Mouse (Mus musculus) neural tube, embryonic 12.5 days (tissue): Measurements from ENCODE around the gene Pip5k1b. TPM values are rescaled to one million over a fixed set of nuclear protein-coding genes. Genes with fewer than 3 reads are reported as not detected.

Source experiments
- ATAC-seq: fragments of 200-750 bp; cut with Nextera tagmentation; 2 replicates; pipeline ENCODE4 v1.8.0; 2017; ENCODE audit warnings: low read depth, mild to moderate bottlenecking, moderate TSS enrichment, moderate library complexity; ENCODE audit not compliant: low FRiP score
- H3K27ac ChIP-seq: fragments of 300-500 bp; sonication (generic); 2 replicates; pipeline ENCODE4 v1.5.1; 2016
- H3K27me3 ChIP-seq: fragments of 300-500 bp; sonication (generic); replicated peaks from 2 replicates; pipeline ENCODE4 v1.6.1; 2016; ENCODE audit warnings: mild to moderate bottlenecking
- H3K36me3 ChIP-seq: fragments of 300-500 bp; sonication (generic); 2 replicates; pipeline ENCODE4 v1.6.1; 2016; ENCODE audit warnings: mild to moderate bottlenecking
- H3K4me1 ChIP-seq: fragments of 300-500 bp; sonication (generic); 2 replicates; pipeline ENCODE4 v1.6.1; 2016
- H3K4me2 ChIP-seq: fragments of 300-500 bp; sonication (generic); replicated peaks from 2 replicates; pipeline ENCODE4 v1.6.1; 2016; ENCODE audit warnings: mild to moderate bottlenecking
- H3K4me3 ChIP-seq: fragments of 300-500 bp; sonication (generic); 2 replicates; pipeline ENCODE4 v1.5.1; 2016
- H3K9ac ChIP-seq: fragments of 300-500 bp; sonication (generic); 2 replicates; pipeline ENCODE4 v1.6.1; 2016; ENCODE audit warnings: mild to moderate bottlenecking
- H3K9me3 ChIP-seq: fragments of 300-500 bp; sonication (generic); 2 replicates; pipeline ENCODE4 v1.6.1; 2016; ENCODE audit warnings: mild to moderate bottlenecking
- WGBS: fragments of 180-500 bp; shearing (Covaris S2); methylation state at CpG from one replicate; pipeline ENCODE4 v1.1.7; 2016; 5-methylcytosine and 5-hydroxymethylcytosine counted together
- polyA plus RNA-seq: library from polyadenylated mRNA; unstranded; fragments of >200 nt; fragmentation: Nextera tagmentation; extraction: Ambion mirVana; gene quantifications from 2 replicates; pipeline ENCODE4 v1.2.1, GENCODE M21; 2016

The Pip5k1b gene
- polyA plus RNA-seq, 1 experiment from 2014 or later, result 1.7 TPM

DNA sequence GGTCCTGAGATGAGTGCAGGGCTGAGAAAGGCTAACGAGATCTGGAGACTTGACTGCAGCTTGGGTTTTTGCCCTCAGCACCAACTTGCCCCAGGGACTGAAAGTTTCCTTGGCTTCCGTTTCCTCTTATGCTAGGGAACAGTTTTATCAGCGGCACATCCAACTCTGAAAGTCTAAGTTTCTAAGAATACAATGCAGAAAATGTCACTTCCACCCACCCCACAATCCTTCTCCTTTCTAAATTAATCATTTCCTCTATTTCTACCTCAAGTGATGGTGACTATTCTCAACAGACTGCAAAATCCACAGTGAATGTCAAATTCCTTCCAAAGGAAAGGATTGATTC, 138.0 kb downstream of the Pip5k1b start:
- H3K27me3 ChIP-seq, result no peaks in the 10 kb centered on the region
- H3K4me1 ChIP-seq, result no peaks in the 10 kb centered on the region
- 88% methylated on average over 3 of the region's 3 CpGs for WGBS
- H3K9me3 ChIP-seq, result no peaks in the 10 kb centered on the region
- no peak overlapping the region for H3K4me2 ChIP-seq
- no peak for ATAC-seq
- H3K4me3 ChIP-seq, result no peak overlapping the region
- no peak overlapping the region for H3K9ac ChIP-seq
- no peaks in the 10 kb centered on the region for H3K36me3 ChIP-seq
- H3K27ac ChIP-seq, result no peak overlapping the region

DNA sequence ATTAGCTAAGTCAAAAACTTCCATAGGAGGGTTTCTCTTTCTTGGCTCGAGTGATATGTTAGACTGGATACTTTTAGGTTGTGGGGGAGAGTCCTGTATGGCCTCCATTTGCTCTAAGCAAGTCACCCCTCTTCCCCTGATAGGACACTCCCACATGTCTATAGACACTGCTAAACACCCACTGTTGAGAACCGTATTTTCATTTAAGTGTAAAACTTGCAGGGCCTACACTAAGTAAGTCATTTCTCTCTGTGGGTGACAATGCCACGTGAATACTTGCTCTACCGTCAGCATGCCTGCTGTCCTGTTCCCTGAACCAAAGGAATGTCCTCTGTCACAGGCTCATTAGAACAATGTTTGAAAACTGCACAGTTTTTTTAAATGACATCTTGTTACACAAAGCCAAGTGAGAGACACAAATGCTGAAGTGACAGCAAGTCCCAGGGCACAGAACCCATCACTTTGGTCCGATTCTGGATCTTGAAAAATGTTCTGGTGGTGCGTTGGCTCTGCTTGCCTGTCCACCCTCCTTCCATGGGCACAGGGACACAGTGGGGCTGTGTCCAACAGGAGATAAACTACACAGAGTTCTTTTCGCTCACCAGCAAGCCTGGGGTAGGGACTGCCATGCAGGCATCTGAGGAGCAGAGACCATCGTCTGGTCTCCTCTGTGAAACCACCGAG, 138.6 kb downstream of the Pip5k1b start:
- no peak for ATAC-seq
- H3K9ac ChIP-seq, result no peak overlapping the region
- H3K27me3 ChIP-seq, result no peaks in the 10 kb centered on the region
- no peaks in the 10 kb centered on the region for H3K9me3 ChIP-seq
- no peak overlapping the region for H3K4me3 ChIP-seq
- H3K27ac ChIP-seq, result no peak overlapping the region
- no peaks in the 10 kb centered on the region for H3K4me1 ChIP-seq
- H3K36me3 ChIP-seq, result no peaks in the 10 kb centered on the region
- no peak overlapping the region for H3K4me2 ChIP-seq
- 90% methylated on average over 9 of the region's 9 CpGs for WGBS

DNA sequence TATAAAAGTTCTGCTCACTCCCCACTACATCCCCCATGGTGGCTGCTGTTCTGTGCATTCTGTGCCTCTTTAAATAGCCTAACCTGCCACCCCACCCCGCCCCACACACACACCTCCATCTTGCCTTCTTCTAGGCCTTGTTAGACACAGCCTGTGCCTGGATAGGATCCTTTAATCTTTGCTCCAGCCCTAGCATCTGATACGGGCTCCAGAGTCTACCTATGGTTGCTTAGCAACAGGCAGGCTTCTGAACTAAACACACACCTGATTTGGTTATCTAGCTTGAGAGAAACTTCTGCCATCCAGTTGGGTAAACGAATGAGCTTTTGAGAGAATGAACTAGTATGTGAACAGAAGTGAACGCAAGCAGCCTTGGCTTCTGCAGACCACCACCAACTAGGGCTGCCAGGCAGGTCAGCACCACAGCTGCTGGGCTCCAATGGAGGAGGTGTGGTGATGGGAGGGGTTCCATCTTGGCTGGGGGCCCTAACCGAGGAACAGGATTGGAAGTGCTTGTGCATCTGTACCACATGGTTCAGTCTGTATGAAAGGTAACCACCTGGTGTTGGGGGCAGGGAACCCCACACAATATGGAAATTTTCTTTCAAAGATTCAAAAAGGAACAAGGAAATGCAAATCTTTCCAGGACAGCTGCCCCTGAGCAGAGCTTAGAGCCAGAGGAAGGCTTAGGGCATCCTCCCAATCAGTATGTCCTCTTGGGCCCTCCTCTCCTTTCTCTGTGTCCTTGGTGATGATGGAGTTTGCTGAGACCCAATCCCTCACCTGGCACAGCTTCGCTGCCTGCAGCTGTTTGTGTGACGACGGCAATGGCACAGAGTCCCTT, 139.7 kb downstream of the Pip5k1b start:
- Histone ChIP-seq H3K9ac (no peak overlapping the region), H3K4me3 (no peak overlapping the region), H3K27me3 (no peaks in the 10 kb centered on the region), H3K9me3 (no peaks in the 10 kb centered on the region), H3K36me3 (no peaks in the 10 kb centered on the region), H3K4me1 (no peaks in the 10 kb centered on the region), H3K27ac (no peak overlapping the region), H3K4me2 (no peak overlapping the region)
- ATAC-seq, result no peak
- 88% methylated on average over 8 of the region's 8 CpGs for WGBS

DNA sequence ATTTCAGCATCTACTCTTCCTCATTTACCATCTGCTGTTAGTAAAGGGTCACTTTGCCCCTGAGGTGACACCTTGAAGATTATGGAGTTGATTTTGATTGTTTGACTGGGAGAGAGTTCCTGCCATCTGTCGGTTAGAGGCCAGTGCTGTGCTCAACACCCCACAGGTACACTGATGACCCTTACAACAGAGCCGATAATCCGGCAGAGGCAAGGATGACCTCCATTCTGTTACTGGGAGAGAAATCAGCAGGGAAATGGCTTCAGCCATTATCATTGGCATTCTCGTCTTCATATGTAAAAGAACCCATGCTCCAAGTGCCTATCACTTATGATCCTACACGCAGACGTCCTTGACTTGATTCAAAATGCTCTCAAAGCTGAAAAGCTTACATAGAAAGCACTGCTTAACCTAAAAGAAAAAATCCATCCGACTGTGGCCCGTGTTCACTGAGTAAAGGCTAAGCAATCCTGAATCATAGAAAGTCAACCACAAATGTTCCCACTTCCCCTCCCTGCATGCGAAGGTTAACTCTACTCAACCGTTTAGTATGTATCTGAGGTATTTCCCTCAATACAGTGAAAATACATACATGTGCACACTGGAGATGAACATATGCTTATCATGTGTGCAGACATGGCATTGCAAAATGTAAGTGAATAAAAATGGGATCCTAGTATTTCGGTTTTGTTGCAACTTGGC, 146.7 kb downstream of the Pip5k1b start:
- H3K9me3 ChIP-seq, result no peaks in the 10 kb centered on the region
- no peak overlapping the region for H3K27ac ChIP-seq
- no peaks in the 10 kb centered on the region for H3K4me1 ChIP-seq
- H3K9ac ChIP-seq, result no peak overlapping the region
- H3K4me3 ChIP-seq, result no peak overlapping the region
- WGBS, result 84% methylated on average over 11 of the region's 11 CpGs
- H3K36me3 ChIP-seq, result no peaks in the 10 kb centered on the region
- no peaks in the 10 kb centered on the region for H3K27me3 ChIP-seq
- no peak overlapping the region for H3K4me2 ChIP-seq
- ATAC-seq, result no peak

DNA sequence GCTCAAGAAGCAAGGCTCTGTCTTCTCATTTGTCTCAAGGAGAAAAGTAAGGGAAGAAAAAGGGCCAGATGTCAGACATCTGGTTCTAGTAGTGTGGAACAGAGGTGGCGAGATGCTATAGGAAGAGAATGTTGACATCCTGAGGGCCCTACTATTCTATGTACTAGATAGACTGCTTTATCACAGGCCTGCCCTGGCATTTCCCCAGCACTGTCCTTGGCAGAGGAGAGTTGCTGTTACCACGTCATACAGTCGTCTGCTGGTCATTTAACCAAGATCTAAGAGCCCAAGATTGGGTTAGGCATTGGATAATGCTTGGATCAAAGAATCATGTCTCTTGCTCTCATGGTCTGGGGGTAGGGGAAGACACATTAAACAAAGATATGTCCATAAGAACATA, 151.0 kb downstream of the Pip5k1b start:
- Histone ChIP-seq H3K4me2 (no peak overlapping the region), H3K9me3 (no peaks in the 10 kb centered on the region), H3K27ac (no peak overlapping the region), H3K9ac (no peak overlapping the region), H3K4me3 (no peak overlapping the region), H3K36me3 (no peaks in the 10 kb centered on the region), H3K4me1 (no peaks in the 10 kb centered on the region), H3K27me3 (no peaks in the 10 kb centered on the region)
- WGBS, result 87% methylated on average over 3 of the region's 3 CpGs
- no peak for ATAC-seq

DNA sequence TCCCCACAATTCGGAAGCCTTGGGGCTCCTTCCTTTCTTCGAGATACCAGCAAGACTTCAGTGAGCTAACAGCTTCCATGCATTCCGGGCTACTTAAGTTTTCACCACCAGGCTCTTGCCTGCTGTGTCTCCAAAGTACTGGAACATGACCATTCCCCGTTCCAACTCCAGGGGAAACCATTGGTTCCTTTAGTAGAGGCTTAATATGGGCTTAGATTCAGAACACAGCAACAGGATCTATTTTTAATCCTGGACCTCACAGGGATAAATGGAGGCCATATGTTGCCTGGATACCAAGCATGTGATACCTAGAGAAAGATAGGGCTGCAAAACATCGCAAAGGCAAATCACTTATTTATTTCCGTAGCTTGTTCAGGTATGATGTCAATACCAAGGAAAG, 152.4 kb downstream of the Pip5k1b start:
- Histone ChIP-seq H3K4me2 (no peak overlapping the region), H3K36me3 (no peaks in the 10 kb centered on the region), H3K9me3 (no peaks in the 10 kb centered on the region), H3K9ac (no peak overlapping the region), H3K27me3 (no peaks in the 10 kb centered on the region), H3K4me3 (no peak overlapping the region), H3K27ac (no peak overlapping the region), H3K4me1 (no peaks in the 10 kb centered on the region)
- no peak for ATAC-seq
- WGBS, result 94% methylated on average over 6 of the region's 6 CpGs

DNA sequence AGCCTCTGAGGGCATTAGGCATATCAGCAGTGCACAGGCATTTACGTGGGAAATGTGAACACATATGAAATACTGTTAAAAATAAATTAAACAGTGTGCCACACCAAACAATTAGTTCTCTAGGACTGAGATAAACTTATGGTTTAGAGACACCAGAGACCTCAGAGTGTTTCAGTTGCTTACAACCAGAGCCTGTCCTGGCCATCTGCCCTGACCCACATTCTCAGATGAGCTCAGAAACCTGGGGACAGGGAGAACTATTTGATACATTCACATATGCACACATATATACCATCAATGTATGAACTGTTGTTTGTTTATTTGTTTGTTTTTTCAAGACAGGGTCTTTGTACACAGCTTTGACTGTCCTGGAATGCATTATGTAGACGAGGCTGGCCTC, 161.8 kb downstream of the Pip5k1b start:
- no peak overlapping the region for H3K9ac ChIP-seq
- 84% methylated on average over 2 of the region's 2 CpGs for WGBS
- no peaks in the 10 kb centered on the region for H3K27me3 ChIP-seq
- H3K4me2 ChIP-seq, result no peak overlapping the region
- no peak overlapping the region for H3K4me3 ChIP-seq
- no peak overlapping the region for H3K27ac ChIP-seq
- no peaks in the 10 kb centered on the region for H3K9me3 ChIP-seq
- no peaks in the 10 kb centered on the region for H3K36me3 ChIP-seq
- H3K4me1 ChIP-seq, result peaks cover 10% of the 10 kb centered on the region
- ATAC-seq, result no peak

DNA sequence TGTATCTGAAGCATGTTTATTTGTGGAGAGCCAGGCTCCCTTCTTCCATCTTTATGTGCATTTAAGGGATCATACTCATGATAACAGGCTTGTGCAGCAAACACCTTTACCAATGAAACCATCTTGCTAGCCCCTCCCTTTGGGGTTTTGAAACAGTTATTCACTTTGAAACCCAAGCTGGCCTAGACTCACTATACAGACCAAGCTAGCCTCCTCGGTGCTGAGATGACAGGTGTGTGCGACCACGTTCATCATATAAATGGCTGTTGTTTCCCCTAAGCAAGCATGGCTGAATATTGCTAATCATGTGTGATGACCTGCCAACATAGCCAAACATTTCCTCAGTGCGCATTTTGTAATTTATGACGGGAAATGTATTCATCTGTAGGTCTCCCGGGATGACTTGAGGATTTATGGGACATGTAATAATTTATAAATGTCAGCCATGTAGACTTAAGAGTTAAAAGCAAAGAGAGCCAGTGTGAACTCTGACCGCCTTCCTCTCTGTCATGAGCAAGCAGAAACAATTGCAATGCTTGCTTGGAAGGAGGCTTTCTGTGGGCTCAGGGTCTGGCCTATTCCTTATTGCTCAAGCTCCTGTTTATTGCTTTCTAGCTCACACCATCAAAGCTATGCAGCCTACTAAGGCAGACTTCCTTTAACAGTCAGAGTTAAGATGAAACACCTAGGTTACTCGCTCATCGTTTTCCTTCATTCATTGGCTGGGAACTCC, 164.0 kb downstream of the Pip5k1b start:
- H3K27me3 ChIP-seq, result no peaks in the 10 kb centered on the region
- no peaks in the 10 kb centered on the region for H3K9me3 ChIP-seq
- H3K4me1 ChIP-seq, result peaks cover 10% of the 10 kb centered on the region
- 19% methylated on average over 9 of the region's 9 CpGs for WGBS
- no peak overlapping the region for H3K9ac ChIP-seq
- H3K4me2 ChIP-seq, result no peak overlapping the region
- H3K4me3 ChIP-seq, result no peak overlapping the region
- no peak overlapping the region for H3K27ac ChIP-seq
- no peaks in the 10 kb centered on the region for H3K36me3 ChIP-seq
- no peak for ATAC-seq

DNA sequence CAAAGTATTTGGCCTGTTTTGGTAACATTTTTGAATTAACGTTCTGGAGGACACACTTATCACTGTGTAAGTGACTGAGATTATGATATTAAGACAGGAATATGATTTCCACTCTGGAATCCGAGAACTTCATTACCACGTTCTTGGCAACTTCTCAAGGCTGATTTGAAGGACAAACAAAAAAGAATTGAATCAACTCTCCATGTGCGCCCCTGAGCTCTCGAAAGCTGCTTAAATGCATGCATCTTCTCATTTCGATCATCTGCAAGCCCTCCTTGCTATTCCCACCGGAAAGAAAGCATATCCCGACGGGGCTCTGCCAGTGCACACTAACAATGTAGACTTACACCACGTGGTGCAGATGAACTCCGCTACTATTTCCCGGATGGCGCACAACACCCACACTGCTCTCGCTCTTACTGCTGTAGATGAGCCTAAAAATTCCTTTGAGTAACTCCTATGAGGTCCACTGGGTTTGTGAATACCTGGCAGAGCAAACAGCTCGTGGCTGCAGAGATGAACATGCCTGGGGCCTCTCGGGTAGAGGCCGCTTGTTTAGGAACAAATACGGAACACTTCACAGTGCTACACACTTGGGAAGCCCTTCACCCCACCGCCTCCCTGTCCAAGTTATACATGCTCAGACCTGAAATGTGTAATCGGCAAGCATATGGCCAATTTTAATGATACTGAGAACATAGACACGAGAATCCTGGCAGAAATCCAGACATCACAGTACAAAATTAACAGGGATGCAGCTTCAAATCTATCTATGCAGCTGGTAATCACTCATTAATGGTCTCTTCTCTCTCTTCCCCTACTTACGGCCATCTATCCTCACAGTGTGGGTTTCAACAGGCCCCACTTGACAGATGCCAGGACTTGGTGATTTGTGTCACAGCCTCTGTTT, 168.5 kb downstream of the Pip5k1b start:
- no peak overlapping the region for H3K4me2 ChIP-seq
- H3K9me3 ChIP-seq, result no peaks in the 10 kb centered on the region
- no peak overlapping the region for H3K9ac ChIP-seq
- 91% methylated on average over 22 of the region's 22 CpGs for WGBS
- no peaks in the 10 kb centered on the region for H3K27me3 ChIP-seq
- no peak overlapping the region for H3K4me3 ChIP-seq
- no peaks in the 10 kb centered on the region for H3K36me3 ChIP-seq
- H3K4me1 ChIP-seq, result peaks cover 10% of the 10 kb centered on the region
- ATAC-seq, result no peak
- H3K27ac ChIP-seq, result no peak overlapping the region

DNA sequence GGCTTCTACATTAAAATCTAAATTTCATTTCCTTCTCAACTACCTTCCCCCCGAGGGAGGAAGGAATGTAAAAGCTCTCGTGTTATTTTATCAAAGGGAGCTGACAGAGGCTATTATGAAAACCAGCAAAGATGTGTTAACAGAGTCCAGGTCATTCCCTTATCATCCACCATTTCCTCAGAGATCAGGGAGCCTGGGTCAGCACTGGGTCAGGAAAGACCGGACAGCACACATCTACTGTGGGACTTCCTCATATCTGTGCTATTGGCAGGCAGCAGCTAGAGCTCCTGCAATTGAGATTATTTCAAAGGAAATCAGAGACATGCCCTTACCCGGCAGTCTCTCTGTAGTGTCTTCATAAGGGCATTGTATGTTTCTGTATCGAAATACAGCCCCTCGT, 177.2 kb downstream of the Pip5k1b start:
- no peak overlapping the region for H3K4me2 ChIP-seq
- H3K4me3 ChIP-seq, result no peak overlapping the region
- no peak for ATAC-seq
- H3K9me3 ChIP-seq, result no peaks in the 10 kb centered on the region
- no peak overlapping the region for H3K9ac ChIP-seq
- H3K4me1 ChIP-seq, result no peaks in the 10 kb centered on the region; the same call in 1 of the 2 replicates
- H3K36me3 ChIP-seq, result no peaks in the 10 kb centered on the region
- H3K27me3 ChIP-seq, result no peaks in the 10 kb centered on the region
- WGBS, result 72% methylated on average over 6 of the region's 6 CpGs
- no peak overlapping the region for H3K27ac ChIP-seq
